Mouse (Mus musculus) mammary gland, adult 2 months (tissue): ENCODE data around the gene Zbtb42. TPM values are rescaled to one million over a fixed set of nuclear protein-coding genes. Genes with fewer than 3 reads are reported as not detected.

Source experiments
- polyA plus RNA-seq: library from polyadenylated mRNA; depleted of rRNA; stranded (reverse); fragments of >200 nt; gene quantifications from 2 replicates; pipeline ENCODE4 v1.2.3, GENCODE M21; 2012; ENCODE audit warnings: low replicate concordance; rRNA removed

Gene Zbtb42
- polyA plus RNA-seq = 17.1 and 26.8 TPM in 2 replicates

DNA sequence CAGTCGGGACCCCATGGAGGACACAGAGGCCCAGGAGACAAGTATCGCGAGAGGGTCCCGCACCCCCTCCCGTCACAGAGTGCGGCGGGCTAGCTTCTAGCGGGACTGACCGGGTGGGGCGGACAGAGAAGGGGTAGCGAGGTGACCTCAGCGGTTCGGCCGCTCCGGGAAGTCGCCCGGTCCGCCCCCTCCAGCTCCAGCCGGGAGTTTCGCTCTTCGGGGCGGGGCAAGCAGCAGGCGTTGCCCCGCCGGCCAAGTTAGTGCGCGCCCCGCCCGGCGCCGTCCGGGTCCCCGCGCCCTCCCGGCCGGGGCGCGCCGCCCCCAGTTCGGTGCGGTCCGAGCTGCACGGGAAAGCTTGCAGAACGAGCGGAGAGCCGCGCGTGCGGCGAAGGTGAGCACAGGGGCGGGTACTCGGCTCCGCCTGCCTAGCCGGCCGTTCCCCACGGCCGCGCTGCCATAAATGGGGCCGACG, at the start of gene Zbtb42:
Gene Zbtb42 (plus strand): TSS at position 274 of the 472 bp plus-strand sequence.

DNA sequence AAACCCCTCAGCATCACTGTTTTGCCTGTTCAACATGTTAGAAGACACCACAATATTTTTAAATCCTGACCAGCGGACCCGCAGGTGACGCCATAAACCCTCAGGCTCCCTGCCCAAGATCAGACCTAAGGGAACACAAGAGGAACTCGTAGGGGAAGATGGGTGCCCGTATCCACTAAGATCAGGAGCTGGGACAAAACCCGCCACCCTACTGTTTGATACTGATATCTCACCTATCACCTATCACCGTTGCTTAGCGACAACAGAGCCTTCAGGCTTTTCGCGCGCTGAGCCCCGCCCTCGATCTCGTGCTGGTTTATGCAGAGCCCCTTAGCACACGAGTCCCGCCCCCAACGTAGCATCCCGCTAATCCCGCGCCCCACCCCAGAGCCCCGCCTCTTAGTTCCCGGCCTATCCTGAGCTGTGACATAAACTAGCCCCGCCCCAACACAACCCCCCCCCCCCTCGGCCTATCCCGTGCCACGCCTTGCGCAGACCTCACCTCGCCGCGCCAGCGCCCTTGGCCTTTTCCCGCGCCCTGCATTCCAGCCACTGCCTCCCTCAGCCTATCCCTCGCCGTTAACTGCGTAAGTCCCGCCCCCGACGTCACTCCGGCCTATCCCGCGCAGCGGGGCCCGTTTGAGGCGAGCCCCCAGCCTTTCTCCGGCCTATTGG, 34.3 kb upstream of the Zbtb42 start, which contains the start of gene Siva1:
Gene Siva1 (plus strand): TSS at position 500 of the 675 bp plus-strand sequence.

DNA sequence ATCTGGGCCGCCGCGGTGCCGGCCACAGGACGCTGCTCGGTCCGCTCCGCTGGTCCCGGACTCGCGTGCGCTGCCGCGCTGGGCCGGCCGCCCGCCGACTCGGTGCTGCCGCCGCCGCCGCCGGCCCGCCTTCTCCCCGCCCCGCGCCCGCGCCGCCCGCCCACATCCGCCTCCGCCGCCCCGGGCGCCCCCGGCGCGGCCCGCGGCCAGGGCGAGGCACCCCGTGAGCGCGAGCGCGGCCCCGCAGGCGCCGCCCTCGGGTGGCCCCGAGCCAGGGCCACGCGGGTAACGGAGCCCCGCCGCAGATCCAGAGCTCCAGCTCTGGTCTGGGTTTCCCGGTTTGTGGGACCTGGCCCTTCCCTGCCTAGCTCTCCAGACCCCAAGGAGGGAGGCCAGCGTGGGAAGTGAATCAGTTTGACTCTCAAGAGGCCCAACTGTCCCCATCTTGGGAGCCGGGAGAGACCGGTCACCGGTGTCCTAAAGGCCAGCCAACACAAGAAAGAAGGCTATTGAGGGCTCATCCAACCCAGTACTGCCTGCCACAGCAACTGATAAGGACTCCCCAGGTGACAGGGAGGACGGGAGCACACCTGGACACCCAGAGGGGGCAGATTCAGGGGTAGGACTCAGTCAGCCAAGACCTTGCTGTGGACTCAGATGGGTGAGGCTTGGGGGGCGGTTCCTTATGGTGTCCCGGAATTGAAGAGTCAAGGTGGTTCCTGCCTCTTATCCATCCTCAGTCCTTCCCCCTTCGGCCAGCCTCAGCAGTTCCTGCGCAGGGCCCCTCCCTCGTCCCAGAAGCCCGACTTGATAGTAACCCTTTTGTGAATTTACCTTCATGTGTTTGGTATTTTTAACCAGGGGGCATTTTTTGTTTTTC, 4.3 kb upstream of the Zbtb42 start, which contains the start of gene Akt1:
Gene Akt1 (minus strand): TSS at position 753 of the 880 bp plus-strand sequence.

DNA sequence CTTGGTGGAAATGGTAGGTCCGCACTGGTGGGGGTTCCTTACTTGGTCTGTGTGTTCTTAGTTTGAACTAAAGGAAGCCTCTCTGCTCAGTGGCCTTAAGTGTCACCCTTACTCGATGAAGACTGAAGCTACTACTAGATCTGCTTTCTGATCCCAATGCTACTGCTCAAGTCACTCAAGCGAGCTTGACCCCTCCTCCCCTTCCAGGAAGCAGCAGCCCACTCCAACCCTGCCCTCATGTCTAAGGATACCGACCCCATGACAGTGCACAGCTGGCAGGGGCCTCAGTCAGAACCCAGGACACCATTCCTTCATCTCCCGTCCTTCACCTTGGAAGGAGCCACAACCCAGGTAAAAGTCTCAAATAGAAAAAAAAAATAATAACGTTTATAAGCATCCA, 41.6 kb downstream of the Zbtb42 start, which contains the start of gene Cep170b:
Gene Cep170b (plus strand): TSS at position 240 of the 400 bp plus-strand sequence.

Other genes with a start within 250 kb of the Zbtb42 start
- 257 and 300 TPM in 2 replicates for gene A530016L24Rik, start 189.4 kb upstream of the Zbtb42 start, polyA plus RNA-seq
- 0.10 and 0.14 TPM in 2 replicates for gene Tmem179, start 162.1 kb upstream of the Zbtb42 start, polyA plus RNA-seq
- 32.1 and 51.3 TPM in 2 replicates for gene Inf2, start 90.0 kb upstream of the Zbtb42 start, polyA plus RNA-seq
- gene Adssl1, start 58.8 kb upstream of the Zbtb42 start, polyA plus RNA-seq = 10.8 and 103 TPM in 2 replicates
- 37.1 and 48.6 TPM in 2 replicates for gene Siva1, start 34.1 kb upstream of the Zbtb42 start, polyA plus RNA-seq
- 121 and 167 TPM in 2 replicates for gene Akt1, start 3.9 kb upstream of the Zbtb42 start, polyA plus RNA-seq
- gene Cep170b, start 41.6 kb downstream of the Zbtb42 start, polyA plus RNA-seq = 27.1 and 43.9 TPM in 2 replicates
- 171 and 191 TPM in 2 replicates for gene Pld4, start 81.8 kb downstream of the Zbtb42 start, polyA plus RNA-seq
- 14.3 and 15.8 TPM in 2 replicates for gene Ahnak2, start 123.8 kb downstream of the Zbtb42 start, polyA plus RNA-seq
- 2.0 and 3.4 TPM in 2 replicates for gene Clba1, start 130.1 kb downstream of the Zbtb42 start, polyA plus RNA-seq
- 24.3 and 24.6 TPM in 2 replicates for gene Cdca4, start 150.6 kb downstream of the Zbtb42 start, polyA plus RNA-seq
- gene Gpr132, start 189.4 kb downstream of the Zbtb42 start, polyA plus RNA-seq = 46.4 and 48.6 TPM in 2 replicates